Comparison of ENCODE assay signal across 13 mouse cellular contexts in genomic region chr2:148856630-148857400, GRCm38 (mm10). TPM values are rescaled to one million over a fixed set of nuclear protein-coding genes. Genes with fewer than 3 reads are reported as not detected.
DNase-seq lines count a peak whose midpoint lies in the region; ATAC-seq and TF ChIP-seq lines count a peak whose summit lies in the region.
"Had no signal": no experiment of that assay in that cellular context is flagged by ENCODE, and none has a peak within 500 bp of the region (broad histone marks: within the 10 kb centered on the region; RNA-seq: fewer than 3 reads in every experiment).

No protein-coding gene starts in this region.

- H3K9ac ChIP-seq in heart, embryonic 12.5 days: no peak overlapping the region
- H3K9ac ChIP-seq in midbrain, postnatal 0 days (replicated peaks; ENCODE audit: low read length, poor library complexity, severe bottlenecking): no peak overlapping the region
- H3K9ac ChIP-seq: hindbrain, embryonic 13.5 days had no signal

- H3K4me3 ChIP-seq in heart, embryonic 10.5 days: no peak overlapping the region; the same call in 1 of the 2 replicates
- H3K4me3 ChIP-seq in G1E (ENCODE audit: low read depth, low read length): no peak overlapping the region
- H3K4me3 ChIP-seq in heart, embryonic 12.5 days: no peak overlapping the region
- no peak overlapping the region for H3K4me3 ChIP-seq in midbrain, postnatal 0 days (ENCODE audit: low read depth, low read length)
- H3K4me3 ChIP-seq: forebrain, embryonic 10.5 days; hindbrain, embryonic 13.5 days had no signal

- H3K9me3 ChIP-seq in heart, embryonic 10.5 days: no peaks in the 10 kb centered on the region
- no peaks in the 10 kb centered on the region for H3K9me3 ChIP-seq in G1E (replicated peaks)
- peaks cover 4% of the 10 kb centered on the region; the same call in 1 of the 2 replicates for H3K9me3 ChIP-seq in heart, embryonic 12.5 days (replicated peaks)
- no peaks in the 10 kb centered on the region for H3K9me3 ChIP-seq in midbrain, postnatal 0 days (ENCODE audit: low read length)
- H3K9me3 ChIP-seq: forebrain, embryonic 10.5 days; hindbrain, embryonic 13.5 days had no signal

- H3K36me3 ChIP-seq in heart, embryonic 10.5 days: no peaks in the 10 kb centered on the region
- no peaks in the 10 kb centered on the region for H3K36me3 ChIP-seq in G1E (replicated peaks)
- no peaks in the 10 kb centered on the region for H3K36me3 ChIP-seq in heart, embryonic 12.5 days
- no peaks in the 10 kb centered on the region for H3K36me3 ChIP-seq in midbrain, postnatal 0 days (ENCODE audit: insufficient read depth, low read length)
- H3K36me3 ChIP-seq: forebrain, embryonic 10.5 days; hindbrain, embryonic 13.5 days had no signal

- DNase-seq in heart, embryonic 10.5 days (ENCODE audit: low spot score): no peak
- DNase-seq in heart, postnatal 36 days: no peak
- DNase-seq in G1E (ENCODE audit: low spot score): no peak
- DNase-seq in frontal cortex, adult 2 months (ENCODE audit: extremely low spot score in 1 of 2, low spot score in 1 of 2): no peak
- DNase-seq in testis, postnatal 10 days (ENCODE audit: low spot score): no peak
- no peak for DNase-seq in midbrain, postnatal 0 days (ENCODE audit: low spot score)
- DNase-seq: thymus, postnatal 14 days had no signal

- H3K4me2 ChIP-seq in heart, embryonic 12.5 days: peak overlapping the region; percentile 33
- no peak overlapping the region for H3K4me2 ChIP-seq in midbrain, postnatal 0 days (ENCODE audit: low read depth, low read length, poor library complexity, severe bottlenecking)
- H3K4me2 ChIP-seq: hindbrain, embryonic 13.5 days had no signal

- intact Hi-C loops in heart, postnatal 36 days (cut with DNase I): loop anchor here (2.0 kb wide), 1 partner anchor 18 kb away; the partner anchor contains the start of gene Cst3

- 0 out of 2 replicates have a peak, but pooled peaks have one; percentile 15 for ATAC-seq in G1E (ENCODE audit: extremely low read depth, insufficient number of reproducible peaks, low FRiP score, poor library complexity, severe bottlenecking)
- ATAC-seq in heart, embryonic 12.5 days (ENCODE audit: insufficient number of reproducible peaks, low FRiP score): 0 out of 2 replicates have a peak, but pooled peaks have one; percentile 48
- peak; percentile 92 for ATAC-seq in megakaryocyte, adult 5-6 weeks (ENCODE audit: poor library complexity, severe bottlenecking)
- ATAC-seq in midbrain, postnatal 0 days (ENCODE audit: low FRiP score): no peak

- 40% methylated on average over 8 of the region's 8 CpGs for WGBS in heart, embryonic 10.5 days
- WGBS in heart, embryonic 12.5 days: 36% methylated on average over 8 of the region's 8 CpGs
- WGBS in midbrain, postnatal 0 days: 74% methylated on average over 8 of the region's 8 CpGs

- H3K4me1 ChIP-seq in heart, embryonic 10.5 days: peaks cover 11% of the 10 kb centered on the region
- H3K4me1 ChIP-seq in G1E (ENCODE audit: insufficient read depth, low read depth, low read length): peaks cover 6% of the 10 kb centered on the region; the same call in 1 of the 2 replicates
- peaks cover 10% of the 10 kb centered on the region for H3K4me1 ChIP-seq in heart, embryonic 12.5 days (replicated peaks)
- H3K4me1 ChIP-seq in midbrain, postnatal 0 days (ENCODE audit: insufficient read depth, low read length): no peaks in the 10 kb centered on the region
- H3K4me1 ChIP-seq: hindbrain, embryonic 13.5 days had no signal

- H3K27me3 ChIP-seq in heart, embryonic 10.5 days (ENCODE audit: insufficient read depth, poor library complexity, severe bottlenecking): no peaks in the 10 kb centered on the region
- no peaks in the 10 kb centered on the region for H3K27me3 ChIP-seq in G1E (ENCODE audit: insufficient read depth, low read length)
- no peaks in the 10 kb centered on the region for H3K27me3 ChIP-seq in heart, embryonic 12.5 days (replicated peaks)
- no peaks in the 10 kb centered on the region for H3K27me3 ChIP-seq in midbrain, postnatal 0 days (ENCODE audit: insufficient read depth, low read length)
- H3K27me3 ChIP-seq: hindbrain, embryonic 13.5 days had no signal

- no peak for TF ChIP-seq CTCF in G1E (IDR thresholded peaks at IDR 0.05; ENCODE audit: low read depth, low read length)
- no peak for TF ChIP-seq CTCF in midbrain, postnatal 0 days (IDR thresholded peaks at IDR 0.05)

- H3K27ac ChIP-seq in heart, embryonic 10.5 days: peak overlapping the region; percentile 44; the same call in 1 of the 2 replicates
- peak overlapping the region; percentile 70 for H3K27ac ChIP-seq in heart, embryonic 12.5 days (ENCODE audit: poor library complexity, severe bottlenecking)
- H3K27ac ChIP-seq in midbrain, postnatal 0 days (ENCODE audit: low read depth, low read length): no peak overlapping the region
- H3K27ac ChIP-seq: forebrain, embryonic 10.5 days; hindbrain, embryonic 13.5 days; kidney, postnatal 0 days had no signal

RNA-seq across cellular contexts. Expression of gene 9230104L09Rik, which starts 8.0 kb away (rescaled TPM):
- not detected in 2 replicates for polyA plus RNA-seq in heart, embryonic 10.5 days (2016; fragmentation: Nextera tagmentation; extraction: Ambion mirVana)
- total RNA-seq in heart, postnatal 36 days (2021): under 1 TPM in 1 of 2 experiments, not detected in 1; 0.70 TPM
- not detected in 2 replicates for total RNA-seq in G1E (2014; fragmentation: Nextera tagmentation)
- not detected in 2 replicates for total RNA-seq in G1E (2017)
- polyA plus RNA-seq in G1E (2012): not detected in 2 replicates
- polyA plus RNA-seq in heart, embryonic 12.5 days (2016; fragmentation: Nextera tagmentation; extraction: Ambion mirVana): 0.48 TPM in 1 of 2 replicates, not detected in the other
- total RNA-seq in megakaryocyte, adult 5-6 weeks (2015): not detected in 2 replicates
- not detected in 2 replicates for total RNA-seq in megakaryocyte, adult 5-6 weeks (2017)
- not detected in 2 replicates for polyA plus RNA-seq in frontal cortex, adult 2 months (2012; rRNA removed)
- not detected in 2 replicates for total RNA-seq in midbrain, postnatal 0 days (2014; rRNA removed)
- not detected in 2 replicates for polyA plus RNA-seq in midbrain, postnatal 0 days (2015; fragmentation: Nextera tagmentation; extraction: Ambion mirVana)
- polyA plus RNA-seq: forebrain, embryonic 10.5 days; hindbrain, embryonic 13.5 days; kidney, postnatal 0 days; limb, embryonic 11.5 days had no signal

RNA-seq across cellular contexts. Expression of gene Cst3, which starts 18.7 kb away (rescaled TPM):
- 567 and 803 TPM in 2 replicates for polyA plus RNA-seq in heart, embryonic 10.5 days (2016; fragmentation: Nextera tagmentation; extraction: Ambion mirVana)
- total RNA-seq in heart, postnatal 36 days (2021): 1,000 to 10,000 TPM; 1,014 to 1,057 TPM
- total RNA-seq in G1E (2014; fragmentation: Nextera tagmentation): 36.9 and 46.5 TPM in 2 replicates
- total RNA-seq in G1E (2017): 71.8 and 77.7 TPM in 2 replicates
- 82.2 and 105 TPM in 2 replicates for polyA plus RNA-seq in G1E (2012)
- polyA plus RNA-seq in heart, embryonic 12.5 days (2016; fragmentation: Nextera tagmentation; extraction: Ambion mirVana): 745 and 758 TPM in 2 replicates
- total RNA-seq in megakaryocyte, adult 5-6 weeks (2015): 1,273 and 1,418 TPM in 2 replicates
- total RNA-seq in megakaryocyte, adult 5-6 weeks (2017): 1,036 and 1,154 TPM in 2 replicates
- 4,774 and 5,236 TPM in 2 replicates for polyA plus RNA-seq in frontal cortex, adult 2 months (2012; rRNA removed)
- 457 and 677 TPM in 2 replicates for total RNA-seq in midbrain, postnatal 0 days (2014; rRNA removed)
- polyA plus RNA-seq in midbrain, postnatal 0 days (2015; fragmentation: Nextera tagmentation; extraction: Ambion mirVana): 1,077 and 1,177 TPM in 2 replicates

RNA-seq across cellular contexts. Expression of gene Cst9, which starts 21.9 kb away (rescaled TPM):
- polyA plus RNA-seq in heart, embryonic 10.5 days (2016; fragmentation: Nextera tagmentation; extraction: Ambion mirVana): 0.74 and 0.80 TPM in 2 replicates
- 1 to 10 TPM in 1 of 2 experiments, under 1 TPM in 1; 0.68 to 1.2 TPM for total RNA-seq in heart, postnatal 36 days (2021)
- total RNA-seq in G1E (2014; fragmentation: Nextera tagmentation) (not detected in 2 replicates), G1E (2017) (not detected in 2 replicates)
- polyA plus RNA-seq in G1E (2012): not detected in 2 replicates
- 1.2 and 1.8 TPM in 2 replicates for polyA plus RNA-seq in heart, embryonic 12.5 days (2016; fragmentation: Nextera tagmentation; extraction: Ambion mirVana)
- not detected in 2 replicates for total RNA-seq in megakaryocyte, adult 5-6 weeks (2015)
- total RNA-seq in megakaryocyte, adult 5-6 weeks (2017): not detected in 2 replicates
- not detected in 2 replicates for polyA plus RNA-seq in frontal cortex, adult 2 months (2012; rRNA removed)
- total RNA-seq in midbrain, postnatal 0 days (2014; rRNA removed): not detected in 2 replicates
- not detected in 2 replicates for polyA plus RNA-seq in midbrain, postnatal 0 days (2015; fragmentation: Nextera tagmentation; extraction: Ambion mirVana)
- polyA plus RNA-seq: forebrain, embryonic 10.5 days; hindbrain, embryonic 13.5 days; kidney, postnatal 0 days; limb, embryonic 11.5 days had no signal

RNA-seq across cellular contexts. Expression of gene Cst13, which starts 36.9 kb away (rescaled TPM):
- not detected in 2 replicates for polyA plus RNA-seq in heart, embryonic 10.5 days (2016; fragmentation: Nextera tagmentation; extraction: Ambion mirVana)
- not detected for total RNA-seq in heart, postnatal 36 days (2021)
- total RNA-seq in G1E (2014; fragmentation: Nextera tagmentation) (not detected in 2 replicates), G1E (2017) (0.27 TPM in 1 of 2 replicates, not detected in the other)
- polyA plus RNA-seq in G1E (2012): not detected in 2 replicates
- not detected in 2 replicates for polyA plus RNA-seq in heart, embryonic 12.5 days (2016; fragmentation: Nextera tagmentation; extraction: Ambion mirVana)
- total RNA-seq in megakaryocyte, adult 5-6 weeks (2015): not detected in 2 replicates
- not detected in 2 replicates for total RNA-seq in megakaryocyte, adult 5-6 weeks (2017)
- polyA plus RNA-seq in frontal cortex, adult 2 months (2012; rRNA removed): not detected in 2 replicates
- total RNA-seq in midbrain, postnatal 0 days (2014; rRNA removed): not detected in 2 replicates
- not detected in 2 replicates for polyA plus RNA-seq in midbrain, postnatal 0 days (2015; fragmentation: Nextera tagmentation; extraction: Ambion mirVana)
- polyA plus RNA-seq: forebrain, embryonic 10.5 days; hindbrain, embryonic 13.5 days; kidney, postnatal 0 days; limb, embryonic 11.5 days had no signal

RNA-seq across cellular contexts. Expression of gene Cst8, which starts 58.2 kb away (rescaled TPM):
- polyA plus RNA-seq in heart, embryonic 10.5 days (2016; fragmentation: Nextera tagmentation; extraction: Ambion mirVana): not detected in 2 replicates
- not detected for total RNA-seq in heart, postnatal 36 days (2021)
- not detected in 2 replicates for total RNA-seq in G1E (2014; fragmentation: Nextera tagmentation)
- not detected in 2 replicates for total RNA-seq in G1E (2017)
- polyA plus RNA-seq in G1E (2012): not detected in 2 replicates
- polyA plus RNA-seq in heart, embryonic 12.5 days (2016; fragmentation: Nextera tagmentation; extraction: Ambion mirVana): not detected in 2 replicates
- total RNA-seq in megakaryocyte, adult 5-6 weeks (2015): not detected in 2 replicates
- not detected in 2 replicates for total RNA-seq in megakaryocyte, adult 5-6 weeks (2017)
- not detected in 2 replicates for polyA plus RNA-seq in frontal cortex, adult 2 months (2012; rRNA removed)
- total RNA-seq in midbrain, postnatal 0 days (2014; rRNA removed): not detected in 2 replicates
- polyA plus RNA-seq in midbrain, postnatal 0 days (2015; fragmentation: Nextera tagmentation; extraction: Ambion mirVana): not detected in 2 replicates
- polyA plus RNA-seq: forebrain, embryonic 10.5 days; hindbrain, embryonic 13.5 days; kidney, postnatal 0 days; limb, embryonic 11.5 days had no signal
